Mouse (Mus musculus): ENCODE measurements around the gene Celsr2. TPM values are rescaled to one million over a fixed set of nuclear protein-coding genes. Genes with fewer than 3 reads are reported as not detected.

Gene Celsr2
- polyA plus RNA-seq, 1 experiment from 2014 or later, result 38.4 TPM

DNA sequence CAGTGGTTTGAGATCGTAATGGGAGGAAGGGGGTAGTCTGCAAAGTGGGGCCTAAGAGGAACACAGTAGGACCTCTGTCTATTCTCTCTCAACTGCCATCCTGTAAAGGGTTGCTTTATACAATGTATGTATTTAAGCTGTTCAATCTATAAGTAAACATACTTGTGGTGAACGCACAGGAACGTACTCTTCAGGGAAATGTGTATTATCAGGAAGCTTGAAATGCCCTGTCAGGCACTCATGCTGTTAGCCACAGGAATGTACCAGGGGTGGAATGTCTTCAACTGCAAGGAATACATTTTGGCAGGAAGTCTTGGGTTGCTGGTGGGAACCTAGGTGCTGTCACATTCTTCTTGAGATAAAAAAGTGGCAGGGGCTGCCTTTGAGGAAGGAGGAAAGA lies 42.7 kb downstream of the Celsr2 start:
- Histone ChIP-seq H3K36me3 (ENCODE audit: control insufficient read depth, insufficient read depth, low read length) (no peaks in the 10 kb centered on the region), H3K4me3 (ENCODE audit: low read depth, low read length) (no peak overlapping the region), H3K4me1 (ENCODE audit: control insufficient read depth, insufficient read depth, low read length) (no peaks in the 10 kb centered on the region), H3K9me3 (replicated peaks; ENCODE audit: control insufficient read depth, low read length) (no peaks in the 10 kb centered on the region), H3K4me2 (ENCODE audit: low read length) (no peak overlapping the region), H3K27me3 (replicated peaks; ENCODE audit: control insufficient read depth, insufficient read depth, low read length) (no peaks in the 10 kb centered on the region), H3K27ac (ENCODE audit: low read depth, low read length) (no peak overlapping the region), H3K9ac (ENCODE audit: low read length) (no peak overlapping the region)
- 87% methylated on average over 3 of the region's 3 CpGs for WGBS
- ATAC-seq (no peak), DNase-seq (ENCODE audit: low spot score) (no peak)

DNA sequence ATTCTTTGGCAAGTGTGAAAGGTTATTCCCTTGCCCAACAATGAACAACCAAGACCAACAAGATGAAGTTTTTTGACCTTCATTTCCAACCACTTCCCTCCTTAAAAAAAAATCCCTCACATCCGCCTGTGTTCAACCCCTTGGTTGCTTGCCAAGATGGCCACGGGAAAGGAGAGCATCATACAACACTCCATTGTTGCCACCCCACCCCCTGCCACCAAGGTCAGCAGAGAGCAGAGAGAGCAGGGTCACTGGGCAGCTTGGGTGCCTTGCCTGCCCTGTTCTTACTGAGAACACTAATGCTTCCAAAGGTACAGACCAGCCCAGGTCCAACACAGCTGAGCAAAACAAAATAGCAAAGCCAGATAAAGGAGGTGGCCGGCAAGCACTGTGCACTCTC lies 43.1 kb downstream of the Celsr2 start:
- no peaks in the 10 kb centered on the region for H3K36me3 ChIP-seq (ENCODE audit: control insufficient read depth, insufficient read depth, low read length)
- no peak overlapping the region for H3K27ac ChIP-seq (ENCODE audit: low read depth, low read length)
- no peaks in the 10 kb centered on the region for H3K27me3 ChIP-seq (replicated peaks; ENCODE audit: control insufficient read depth, insufficient read depth, low read length)
- no peak overlapping the region for H3K4me2 ChIP-seq (ENCODE audit: low read length)
- ATAC-seq (no peak), DNase-seq (ENCODE audit: low spot score) (no peak)
- 61% methylated on average over 3 of the region's 3 CpGs for WGBS
- H3K4me1 ChIP-seq (ENCODE audit: control insufficient read depth, insufficient read depth, low read length), result no peaks in the 10 kb centered on the region
- H3K4me3 ChIP-seq (ENCODE audit: low read depth, low read length), result no peak overlapping the region
- H3K9ac ChIP-seq (ENCODE audit: low read length), result no peak overlapping the region
- H3K9me3 ChIP-seq (replicated peaks; ENCODE audit: control insufficient read depth, low read length), result no peaks in the 10 kb centered on the region

- Histone ChIP-seq H3K27ac (ENCODE audit: low read depth, low read length) (no peak overlapping the region), H3K9ac (ENCODE audit: low read length) (no peak overlapping the region), H3K4me1 (ENCODE audit: control insufficient read depth, insufficient read depth, low read length) (no peaks in the 10 kb centered on the region), H3K9me3 (replicated peaks; ENCODE audit: control insufficient read depth, low read length) (no peaks in the 10 kb centered on the region), H3K4me2 (ENCODE audit: low read length) (no peak overlapping the region), H3K36me3 (ENCODE audit: control insufficient read depth, insufficient read depth, low read length) (no peaks in the 10 kb centered on the region), H3K27me3 (replicated peaks; ENCODE audit: control insufficient read depth, insufficient read depth, low read length) (no peaks in the 10 kb centered on the region), H3K4me3 (ENCODE audit: low read depth, low read length) (no peak overlapping the region)
- DNase-seq (ENCODE audit: low spot score) (no peak), ATAC-seq (no peak)
- WGBS, result 75% methylated on average over 5 of the region's 5 CpGs
Measured at GRCm38 (mm10) chr3:108368721-108369120, 46.6 kb downstream of the Celsr2 start.

DNA sequence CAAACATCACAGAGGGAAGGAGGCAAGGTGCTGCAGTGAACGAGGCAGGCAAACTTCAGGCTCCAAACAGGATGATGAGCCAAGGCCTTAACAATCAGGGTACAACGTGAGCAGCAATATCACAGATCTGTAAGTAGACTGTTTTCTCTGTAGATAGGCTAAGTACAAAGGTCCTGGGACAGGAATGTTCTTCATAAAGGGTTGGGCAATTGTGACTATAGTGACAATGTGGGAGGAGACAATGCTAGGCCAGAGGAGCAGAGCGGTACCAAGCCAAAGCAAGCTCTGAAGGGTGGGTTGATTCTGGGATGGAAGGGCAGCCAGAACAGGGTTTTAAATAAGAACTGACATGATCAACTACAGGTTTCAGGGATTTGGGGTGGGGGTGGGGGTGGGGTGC lies 47.5 kb downstream of the Celsr2 start:
- 81% methylated on average over 3 of the region's 3 CpGs for WGBS
- H3K9ac ChIP-seq (ENCODE audit: low read length), result no peak overlapping the region
- no peaks in the 10 kb centered on the region for H3K4me1 ChIP-seq (ENCODE audit: control insufficient read depth, insufficient read depth, low read length)
- no peaks in the 10 kb centered on the region for H3K9me3 ChIP-seq (replicated peaks; ENCODE audit: control insufficient read depth, low read length)
- no peak overlapping the region for H3K4me2 ChIP-seq (ENCODE audit: low read length)
- no peak overlapping the region for H3K27ac ChIP-seq (ENCODE audit: low read depth, low read length)
- H3K36me3 ChIP-seq (ENCODE audit: control insufficient read depth, insufficient read depth, low read length), result no peaks in the 10 kb centered on the region
- no peaks in the 10 kb centered on the region for H3K27me3 ChIP-seq (replicated peaks; ENCODE audit: control insufficient read depth, insufficient read depth, low read length)
- H3K4me3 ChIP-seq (ENCODE audit: low read depth, low read length), result no peak overlapping the region
- no peak for DNase-seq (ENCODE audit: low spot score)
- no peak for ATAC-seq

DNA sequence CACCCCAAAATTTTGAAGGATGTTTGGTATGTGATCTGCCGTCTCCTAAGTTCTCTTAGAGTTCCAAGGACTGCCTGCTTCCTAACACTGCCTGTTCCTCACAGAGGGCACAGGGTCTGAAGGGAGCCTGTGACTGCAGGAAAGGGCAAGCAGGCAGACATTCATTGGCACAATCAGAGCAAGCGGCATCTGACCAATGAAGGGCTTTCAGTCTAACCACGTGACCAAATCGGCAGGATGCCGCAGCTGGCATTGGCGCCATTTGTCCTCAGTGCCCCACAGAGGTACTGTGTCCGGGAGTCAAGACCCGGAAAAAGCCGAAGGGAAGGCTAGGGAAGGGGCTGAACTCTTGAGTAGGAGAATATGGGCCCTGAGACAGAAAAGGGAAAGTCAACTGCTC lies 48.2 kb downstream of the Celsr2 start:
- Histone ChIP-seq H3K27me3 (replicated peaks; ENCODE audit: control insufficient read depth, insufficient read depth, low read length) (no peaks in the 10 kb centered on the region), H3K4me3 (ENCODE audit: low read depth, low read length) (no peak overlapping the region), H3K27ac (ENCODE audit: low read depth, low read length) (no peak overlapping the region), H3K9me3 (replicated peaks; ENCODE audit: control insufficient read depth, low read length) (no peaks in the 10 kb centered on the region), H3K36me3 (ENCODE audit: control insufficient read depth, insufficient read depth, low read length) (no peaks in the 10 kb centered on the region), H3K4me1 (ENCODE audit: control insufficient read depth, insufficient read depth, low read length) (no peaks in the 10 kb centered on the region), H3K9ac (ENCODE audit: low read length) (no peak overlapping the region), H3K4me2 (ENCODE audit: low read length) (peak overlapping the region; percentile 23; the same call in 1 of the 2 replicates)
- DNase-seq (ENCODE audit: low spot score) (peak; percentile 46), ATAC-seq (peak; percentile 33)
- 67% methylated on average over 9 of the region's 9 CpGs for WGBS

GRCm38 (mm10) chr3:108364270-108364995 lies 50.9 kb downstream of the Celsr2 start, which contains the start of gene Mybphl:
Gene Mybphl (plus strand): TSS chr3:108364911.
- WGBS, result 77% methylated on average over 9 of the region's 9 CpGs
- no peaks in the 10 kb centered on the region for H3K36me3 ChIP-seq (ENCODE audit: control insufficient read depth, insufficient read depth, low read length)
- no peak within 1 kb of the TSS for H3K4me2 ChIP-seq (ENCODE audit: low read length)
- no peaks in the 10 kb centered on the region for H3K27me3 ChIP-seq (replicated peaks; ENCODE audit: control insufficient read depth, insufficient read depth, low read length)
- ATAC-seq (no peak), DNase-seq (ENCODE audit: low spot score) (no peak)
- H3K4me1 ChIP-seq (ENCODE audit: control insufficient read depth, insufficient read depth, low read length), result peaks cover 4% of the 10 kb centered on the region; the same call in 1 of the 2 replicates
- no peak within 1 kb of the TSS for H3K4me3 ChIP-seq (ENCODE audit: low read depth, low read length)
- no peak within 1 kb of the TSS for H3K27ac ChIP-seq (ENCODE audit: low read depth, low read length)
- no peaks in the 10 kb centered on the region for H3K9me3 ChIP-seq (replicated peaks; ENCODE audit: control insufficient read depth, low read length)
- H3K9ac ChIP-seq (ENCODE audit: low read length), result no peak within 1 kb of the TSS

- DNase-seq (ENCODE audit: low spot score) (peak; percentile 37), ATAC-seq (no peak)
Measured at GRCm38 (mm10) chr3:108363626-108364025, 51.7 kb downstream of the Celsr2 start.

DNA sequence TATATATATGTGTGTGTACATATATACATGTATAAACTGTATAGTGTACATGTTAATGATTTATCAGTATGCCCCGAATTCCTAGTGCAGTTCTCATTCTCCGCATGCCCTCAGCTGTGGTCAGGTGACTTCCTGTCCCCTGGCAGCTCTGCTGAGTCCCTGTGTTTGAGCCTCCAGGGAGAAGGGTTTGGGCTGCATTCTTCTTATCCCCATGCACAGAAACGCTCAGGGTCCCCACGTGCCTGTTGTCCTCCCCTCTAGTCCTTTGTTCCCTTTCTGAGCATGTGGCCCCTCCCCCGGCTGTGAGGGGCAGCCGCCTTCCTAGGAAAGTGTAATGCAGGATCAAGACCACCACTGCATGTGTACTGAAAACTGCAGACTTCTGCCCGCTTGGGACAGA lies 54.5 kb downstream of the Celsr2 start:
- Histone ChIP-seq H3K4me3 (ENCODE audit: low read depth, low read length) (no peak overlapping the region), H3K36me3 (ENCODE audit: control insufficient read depth, insufficient read depth, low read length) (peaks cover 25% of the 10 kb centered on the region), H3K9me3 (replicated peaks; ENCODE audit: control insufficient read depth, low read length) (no peaks in the 10 kb centered on the region), H3K27ac (ENCODE audit: low read depth, low read length) (peak overlapping the region; percentile 44; the same call in 1 of the 2 replicates), H3K27me3 (replicated peaks; ENCODE audit: control insufficient read depth, insufficient read depth, low read length) (no peaks in the 10 kb centered on the region), H3K4me1 (ENCODE audit: control insufficient read depth, insufficient read depth, low read length) (peaks cover 4% of the 10 kb centered on the region; the same call in 1 of the 2 replicates), H3K4me2 (ENCODE audit: low read length) (no peak overlapping the region), H3K9ac (ENCODE audit: low read length) (0 out of 2 replicates have a peak overlapping the region, but pooled peaks have one; percentile 32)
- ATAC-seq (peak; percentile 19; the same call in 1 of the 2 replicates), DNase-seq (ENCODE audit: low spot score) (peak; percentile 28)
- 5% methylated on average over 7 of the region's 7 CpGs for WGBS

More at GRCm38 (mm10) chr3:108363626-108364025, 51.7 kb downstream of the Celsr2 start:
- WGBS, result 72% methylated on average over 3 of the region's 3 CpGs
- no peak overlapping the region for H3K9ac ChIP-seq (ENCODE audit: low read length)
- no peak overlapping the region for H3K4me2 ChIP-seq (ENCODE audit: low read length)
- H3K4me3 ChIP-seq (ENCODE audit: low read depth, low read length), result no peak overlapping the region
- H3K27me3 ChIP-seq (replicated peaks; ENCODE audit: control insufficient read depth, insufficient read depth, low read length), result no peaks in the 10 kb centered on the region
- H3K27ac ChIP-seq (ENCODE audit: low read depth, low read length), result no peak overlapping the region
- peaks cover 4% of the 10 kb centered on the region; the same call in 1 of the 2 replicates for H3K4me1 ChIP-seq (ENCODE audit: control insufficient read depth, insufficient read depth, low read length)
- peaks cover under 1% of the 10 kb centered on the region; the same call in 1 of the 2 replicates for H3K36me3 ChIP-seq (ENCODE audit: control insufficient read depth, insufficient read depth, low read length)
- H3K9me3 ChIP-seq (replicated peaks; ENCODE audit: control insufficient read depth, low read length), result no peaks in the 10 kb centered on the region

GRCm38 (mm10) chr3:108358445-108358844 lies 56.9 kb downstream of the Celsr2 start:
- WGBS, result 80% methylated on average over 6 of the region's 6 CpGs

More at GRCm38 (mm10) chr3:108358445-108358844, 56.9 kb downstream of the Celsr2 start:
- H3K4me1 ChIP-seq (ENCODE audit: control insufficient read depth, insufficient read depth, low read length), result peaks cover 4% of the 10 kb centered on the region; the same call in 1 of the 2 replicates
- H3K4me3 ChIP-seq (ENCODE audit: low read depth, low read length), result no peak overlapping the region
- H3K27ac ChIP-seq (ENCODE audit: low read depth, low read length), result no peak overlapping the region; the same call in 1 of the 2 replicates
- peaks cover 50% of the 10 kb centered on the region for H3K36me3 ChIP-seq (ENCODE audit: control insufficient read depth, insufficient read depth, low read length)
- peak; percentile 41; the same call in 1 of the 2 replicates for ATAC-seq
- H3K9ac ChIP-seq (ENCODE audit: low read length), result no peak overlapping the region
- H3K4me2 ChIP-seq (ENCODE audit: low read length), result no peak overlapping the region
- H3K9me3 ChIP-seq (replicated peaks; ENCODE audit: control insufficient read depth, low read length), result no peaks in the 10 kb centered on the region
- no peaks in the 10 kb centered on the region for H3K27me3 ChIP-seq (replicated peaks; ENCODE audit: control insufficient read depth, insufficient read depth, low read length)
- DNase-seq (ENCODE audit: low spot score), result peak; percentile 62

Measured in forebrain, embryonic 14.5 days (tissue).